Mouse (Mus musculus) intestine, embryonic 15.5 days (tissue): ENCODE measurements around the gene Ulk4. TPM values are rescaled to one million over a fixed set of nuclear protein-coding genes. Genes with fewer than 3 reads are reported as not detected.

Experiments
- ATAC-seq: fragments of 200-750 bp; cut with Nextera tagmentation; 2 replicates; pipeline ENCODE4 v1.8.0; 2017; ENCODE audit warnings: moderate TSS enrichment, moderate library complexity
- H3K27ac ChIP-seq: fragments of 300-500 bp; sonication (generic); 2 replicates; pipeline ENCODE4 v1.5.1; 2015; ENCODE audit warnings: mild to moderate bottlenecking, inconsistent platforms
- H3K27me3 ChIP-seq: fragments of 300-500 bp; sonication (generic); replicated peaks from 2 replicates; pipeline ENCODE4 v1.6.1; 2015; ENCODE audit warnings: inconsistent platforms
- H3K36me3 ChIP-seq: fragments of 300-500 bp; sonication (generic); 2 replicates; pipeline ENCODE4 v1.6.1; 2015; ENCODE audit warnings: inconsistent platforms
- H3K4me1 ChIP-seq: fragments of 300-500 bp; sonication (generic); replicated peaks from 2 replicates; pipeline ENCODE4 v1.6.1; 2015; ENCODE audit warnings: inconsistent platforms
- H3K4me2 ChIP-seq: fragments of 300-500 bp; sonication (generic); replicated peaks from 2 replicates; pipeline ENCODE4 v1.6.1; 2015; ENCODE audit warnings: mild to moderate bottlenecking, inconsistent platforms
- H3K4me3 ChIP-seq: fragments of 300-500 bp; sonication (generic); replicated peaks from 2 replicates; pipeline ENCODE4 v1.5.1; 2015; ENCODE audit warnings: inconsistent platforms
- H3K9ac ChIP-seq: fragments of 300-500 bp; sonication (generic); 2 replicates; pipeline ENCODE4 v1.6.1; 2015; ENCODE audit warnings: inconsistent platforms
- H3K9me3 ChIP-seq: fragments of 300-500 bp; sonication (generic); 2 replicates; pipeline ENCODE4 v1.6.1; 2016; ENCODE audit warnings: inconsistent platforms
- WGBS: fragments of 180-500 bp; shearing (Covaris S2); methylation state at CpG from one replicate; pipeline ENCODE4 v1.1.7; 2015; 5-methylcytosine and 5-hydroxymethylcytosine counted together
- polyA plus RNA-seq: library from polyadenylated mRNA; unstranded; fragments of >200 nt; fragmentation: Nextera tagmentation; extraction: Ambion mirVana; gene quantifications from 2 replicates; pipeline ENCODE4 v1.2.1, GENCODE M21; 2015

Ulk4 gene
- polyA plus RNA-seq, 1 experiment from 2014 or later: 150 TPM

- no peaks in the 10 kb centered on the region for H3K36me3 ChIP-seq
- H3K27ac ChIP-seq: no peak overlapping the region
- 31% methylated on average over 10 of the region's 10 CpGs for WGBS
- peak; percentile 42; the same call in 1 of the 2 replicates for ATAC-seq
- H3K9ac ChIP-seq: no peak overlapping the region
- H3K4me1 ChIP-seq: peaks cover 6% of the 10 kb centered on the region; the same call in 1 of the 2 replicates
- H3K9me3 ChIP-seq: no peaks in the 10 kb centered on the region
- no peak overlapping the region for H3K4me2 ChIP-seq
- H3K4me3 ChIP-seq: no peak overlapping the region
- no peaks in the 10 kb centered on the region for H3K27me3 ChIP-seq
Observed at GRCm38 (mm10) chr9:121108110-121108509, 168.9 kb downstream of the Ulk4 start.

GRCm38 (mm10) chr9:121107643-121108042 lies 169.4 kb downstream of the Ulk4 start:
- Histone ChIP-seq H3K4me1 (peaks cover 6% of the 10 kb centered on the region; the same call in 1 of the 2 replicates), H3K27ac (no peak overlapping the region), H3K4me3 (no peak overlapping the region), H3K27me3 (no peaks in the 10 kb centered on the region), H3K36me3 (no peaks in the 10 kb centered on the region), H3K4me2 (no peak overlapping the region), H3K9ac (no peak overlapping the region), H3K9me3 (no peaks in the 10 kb centered on the region)
- WGBS: 72% methylated on average over 5 of the region's 5 CpGs
- no peak for ATAC-seq

GRCm38 (mm10) chr9:121107101-121107500 lies 169.9 kb downstream of the Ulk4 start:
- ATAC-seq: peak; percentile 70
- 38% methylated on average over 11 of the region's 11 CpGs for WGBS

GRCm38 (mm10) chr9:121101516-121101915 lies 175.5 kb downstream of the Ulk4 start:
- no peaks in the 10 kb centered on the region for H3K9me3 ChIP-seq
- no peaks in the 10 kb centered on the region for H3K27me3 ChIP-seq
- H3K4me2 ChIP-seq: no peak overlapping the region
- H3K36me3 ChIP-seq: no peaks in the 10 kb centered on the region
- ATAC-seq: no peak
- H3K9ac ChIP-seq: no peak overlapping the region
- H3K4me1 ChIP-seq: no peaks in the 10 kb centered on the region
- 86% methylated on average over 10 of the region's 10 CpGs for WGBS
- no peak overlapping the region for H3K27ac ChIP-seq
- no peak overlapping the region for H3K4me3 ChIP-seq

More at GRCm38 (mm10) chr9:121107101-121107500, 169.9 kb downstream of the Ulk4 start:
- Histone ChIP-seq H3K4me2 (no peak overlapping the region), H3K9me3 (no peaks in the 10 kb centered on the region), H3K27me3 (no peaks in the 10 kb centered on the region), H3K4me1 (peaks cover 6% of the 10 kb centered on the region; the same call in 1 of the 2 replicates), H3K27ac (no peak overlapping the region), H3K9ac (no peak overlapping the region), H3K4me3 (no peak overlapping the region), H3K36me3 (no peaks in the 10 kb centered on the region)

- ATAC-seq: no peak
- Histone ChIP-seq H3K4me1 (no peaks in the 10 kb centered on the region), H3K36me3 (no peaks in the 10 kb centered on the region), H3K9ac (no peak overlapping the region), H3K27ac (no peak overlapping the region), H3K27me3 (no peaks in the 10 kb centered on the region), H3K4me2 (no peak overlapping the region), H3K9me3 (no peaks in the 10 kb centered on the region), H3K4me3 (no peak overlapping the region)
- WGBS: 88% methylated on average over 10 of the region's 10 CpGs
Observed at GRCm38 (mm10) chr9:121099453-121099852, 177.5 kb downstream of the Ulk4 start.

GRCm38 (mm10) chr9:121093760-121094159 lies 183.2 kb downstream of the Ulk4 start:
- Histone ChIP-seq H3K9ac (no peak overlapping the region), H3K27ac (no peak overlapping the region), H3K4me2 (no peak overlapping the region), H3K4me1 (no peaks in the 10 kb centered on the region), H3K4me3 (no peak overlapping the region), H3K27me3 (no peaks in the 10 kb centered on the region), H3K36me3 (no peaks in the 10 kb centered on the region), H3K9me3 (no peaks in the 10 kb centered on the region)
- peak; percentile 63 for ATAC-seq
- WGBS: 53% methylated on average over 7 of the region's 7 CpGs

- ATAC-seq: no peak
- no peaks in the 10 kb centered on the region for H3K4me1 ChIP-seq
- no peak overlapping the region for H3K4me3 ChIP-seq
- 88% methylated on average over 5 of the region's 5 CpGs for WGBS
- H3K27me3 ChIP-seq: no peaks in the 10 kb centered on the region
- H3K36me3 ChIP-seq: no peaks in the 10 kb centered on the region
- no peak overlapping the region for H3K27ac ChIP-seq
- H3K9me3 ChIP-seq: no peaks in the 10 kb centered on the region
- H3K9ac ChIP-seq: no peak overlapping the region
- no peak overlapping the region for H3K4me2 ChIP-seq
Observed at GRCm38 (mm10) chr9:121092568-121092967, 184.4 kb downstream of the Ulk4 start.

GRCm38 (mm10) chr9:121091016-121091735 lies 185.8 kb downstream of the Ulk4 start:
- WGBS: 91% methylated on average over 10 of the region's 10 CpGs
- no peaks in the 10 kb centered on the region for H3K36me3 ChIP-seq
- no peak overlapping the region for H3K9ac ChIP-seq
- H3K4me3 ChIP-seq: no peak overlapping the region
- H3K27me3 ChIP-seq: no peaks in the 10 kb centered on the region
- H3K4me1 ChIP-seq: no peaks in the 10 kb centered on the region
- H3K9me3 ChIP-seq: no peaks in the 10 kb centered on the region
- H3K27ac ChIP-seq: no peak overlapping the region
- no peak for ATAC-seq
- H3K4me2 ChIP-seq: no peak overlapping the region

- no peak overlapping the region for H3K4me3 ChIP-seq
- no peaks in the 10 kb centered on the region for H3K36me3 ChIP-seq
- no peak overlapping the region for H3K4me2 ChIP-seq
- no peak for ATAC-seq
- no peaks in the 10 kb centered on the region for H3K4me1 ChIP-seq
- no peaks in the 10 kb centered on the region for H3K9me3 ChIP-seq
- 77% methylated on average over 8 of the region's 8 CpGs for WGBS
- H3K27me3 ChIP-seq: no peaks in the 10 kb centered on the region
- H3K27ac ChIP-seq: no peak overlapping the region
- H3K9ac ChIP-seq: no peak overlapping the region
Observed at GRCm38 (mm10) chr9:121087661-121088060, 189.3 kb downstream of the Ulk4 start.

- Histone ChIP-seq H3K4me2 (no peak overlapping the region), H3K9ac (no peak overlapping the region), H3K36me3 (no peaks in the 10 kb centered on the region), H3K4me3 (no peak overlapping the region), H3K9me3 (no peaks in the 10 kb centered on the region), H3K4me1 (peaks cover 8% of the 10 kb centered on the region; the same call in 1 of the 2 replicates), H3K27ac (no peak overlapping the region), H3K27me3 (no peaks in the 10 kb centered on the region)
- 89% methylated on average over 4 of the region's 4 CpGs for WGBS
- no peak for ATAC-seq
Observed at GRCm38 (mm10) chr9:121084191-121084590, 192.8 kb downstream of the Ulk4 start.

- Histone ChIP-seq H3K4me2 (no peak overlapping the region), H3K36me3 (no peaks in the 10 kb centered on the region), H3K27me3 (no peaks in the 10 kb centered on the region), H3K9ac (no peak overlapping the region), H3K9me3 (no peaks in the 10 kb centered on the region), H3K4me3 (no peak overlapping the region), H3K27ac (no peak overlapping the region), H3K4me1 (peaks cover 8% of the 10 kb centered on the region; the same call in 1 of the 2 replicates)
- ATAC-seq: no peak
- WGBS: 93% methylated on average over 3 of the region's 3 CpGs
Observed at GRCm38 (mm10) chr9:121080834-121081233, 196.2 kb downstream of the Ulk4 start.

GRCm38 (mm10) chr9:121080413-121080812 lies 196.6 kb downstream of the Ulk4 start:
- Histone ChIP-seq H3K4me1 (peaks cover 12% of the 10 kb centered on the region; the same call in 1 of the 2 replicates), H3K9me3 (no peaks in the 10 kb centered on the region), H3K36me3 (no peaks in the 10 kb centered on the region), H3K4me2 (no peak overlapping the region), H3K27ac (no peak overlapping the region), H3K27me3 (no peaks in the 10 kb centered on the region), H3K9ac (no peak overlapping the region), H3K4me3 (no peak overlapping the region)
- WGBS: 76% methylated on average over 10 of the region's 10 CpGs
- ATAC-seq: no peak
